Mouse (Mus musculus) spleen, adult 2 months (tissue): ENCODE results near the gene Dock9. TPM values are rescaled to one million over a fixed set of nuclear protein-coding genes. Genes with fewer than 3 reads are reported as not detected.

ENCODE experiments used
- DNase-seq, 2 experiments: peaks; one replicate each; pipeline versions ENCODE4 v3.0.0 to v3.0.0-alpha.2; 2012 to 2021; ENCODE audit warnings: low spot score in 2 of 2, low read depth in 1 of 2
- H3K27ac ChIP-seq: fragments of 200-500 bp; 2 replicates; pipeline ENCODE4 v1.5.1; 2012; ENCODE audit warnings: low read length, inconsistent platforms; ENCODE audit not compliant: insufficient read depth
- H3K27me3 ChIP-seq: fragments of 200-500 bp; 2 replicates; pipeline ENCODE4 v1.6.1; 2012; ENCODE audit warnings: mild to moderate bottlenecking, moderate library complexity, low read length, inconsistent platforms; ENCODE audit not compliant: control insufficient read depth, insufficient read depth
- H3K36me3 ChIP-seq: fragments of 200-500 bp; 2 replicates; pipeline ENCODE4 v1.6.1; 2012; ENCODE audit warnings: mild to moderate bottlenecking, low read length, inconsistent platforms; ENCODE audit not compliant: control insufficient read depth, insufficient read depth
- H3K4me1 ChIP-seq: fragments of 200-500 bp; 2 replicates; pipeline ENCODE4 v1.6.1; 2011; ENCODE audit warnings: inconsistent platforms; ENCODE audit not compliant: control insufficient read depth, insufficient read depth, insufficient read length
- H3K4me3 ChIP-seq: fragments of 200-500 bp; 2 replicates; pipeline ENCODE4 v1.5.1; 2011; ENCODE audit warnings: mild to moderate bottlenecking, inconsistent platforms; ENCODE audit not compliant: insufficient read depth, insufficient read length; ENCODE audit errors: extremely low read depth
- CTCF ChIP-seq: fragments of 200-500 bp; IDR thresholded peaks from 2 replicates; pipeline ENCODE4 v1.5.1; 2011; ENCODE audit warnings: mild to moderate bottlenecking, inconsistent platforms; ENCODE audit not compliant: insufficient read depth, insufficient read length, insufficient replicate concordance; ENCODE audit errors: extremely low read depth
- POLR2A ChIP-seq: fragments of 200-500 bp; IDR thresholded peaks from 2 replicates; pipeline ENCODE4 v1.6.1; 2011; ENCODE audit warnings: low read depth, low read length, inconsistent platforms
- WGBS: fragments of 180-500 bp; shearing (Covaris S2); methylation state at CpG from one replicate; pipeline ENCODE4 v1.1.7; 2018; 5-methylcytosine and 5-hydroxymethylcytosine counted together
- polyA plus RNA-seq: library from polyadenylated mRNA; depleted of rRNA; stranded (reverse); fragments of >200 nt; gene quantifications from 2 replicates; pipeline ENCODE4 v1.2.3, GENCODE M21; 2012

Dock9 gene
- polyA plus RNA-seq, 1 experiment: 7.8 TPM

- no peak for TF ChIP-seq POLR2A
- no peak for TF ChIP-seq CTCF
- DNase-seq: no peak
- Histone ChIP-seq H3K27ac (no peak overlapping the region), H3K4me1 (no peaks in the 10 kb centered on the region), H3K36me3 (no peaks in the 10 kb centered on the region), H3K4me3 (no peak overlapping the region), H3K27me3 (no peaks in the 10 kb centered on the region)
- WGBS: 54% methylated on average over 5 of the region's 5 CpGs
Measured at GRCm38 (mm10) chr14:121516881-121517280, 280.8 kb downstream of the Dock9 start.

- Histone ChIP-seq H3K4me1 (no peaks in the 10 kb centered on the region), H3K36me3 (no peaks in the 10 kb centered on the region), H3K27me3 (peaks cover 3% of the 10 kb centered on the region; the same call in 1 of the 2 replicates), H3K4me3 (no peak overlapping the region), H3K27ac (no peak overlapping the region)
- TF ChIP-seq POLR2A: no peak
- no peak for TF ChIP-seq CTCF
- 90% methylated on average over 2 of the region's 2 CpGs for WGBS
- no peak for DNase-seq
Measured at GRCm38 (mm10) chr14:121508929-121509328, 288.7 kb downstream of the Dock9 start.

- peaks cover 3% of the 10 kb centered on the region; the same call in 1 of the 2 replicates for H3K27me3 ChIP-seq
- 23% methylated on average over 6 of the region's 6 CpGs for WGBS
- H3K4me1 ChIP-seq: no peaks in the 10 kb centered on the region
- no peak for TF ChIP-seq POLR2A
- no peak for TF ChIP-seq CTCF
- no peak overlapping the region for H3K4me3 ChIP-seq
- H3K27ac ChIP-seq: no peak overlapping the region
- DNase-seq: no peak
- no peaks in the 10 kb centered on the region for H3K36me3 ChIP-seq
Measured at GRCm38 (mm10) chr14:121506336-121506735, 291.3 kb downstream of the Dock9 start.

- no peak for TF ChIP-seq CTCF
- no peak for TF ChIP-seq POLR2A
- no peaks in the 10 kb centered on the region for H3K36me3 ChIP-seq
- no peak for DNase-seq
- no peak overlapping the region for H3K27ac ChIP-seq
- H3K4me1 ChIP-seq: no peaks in the 10 kb centered on the region
- no peak overlapping the region for H3K4me3 ChIP-seq
- 66% methylated on average over 9 of the region's 9 CpGs for WGBS
- peaks cover 3% of the 10 kb centered on the region; the same call in 1 of the 2 replicates for H3K27me3 ChIP-seq
Measured at GRCm38 (mm10) chr14:121505485-121505860, 292.2 kb downstream of the Dock9 start.

- Histone ChIP-seq H3K36me3 (no peaks in the 10 kb centered on the region), H3K27me3 (peaks cover 3% of the 10 kb centered on the region; the same call in 1 of the 2 replicates), H3K27ac (no peak within 1 kb of the TSS), H3K4me1 (no peaks in the 10 kb centered on the region), H3K4me3 (no peak within 1 kb of the TSS)
- no peak for DNase-seq
- TF ChIP-seq POLR2A (no peak), CTCF (no peak)
- 24% methylated on average over 33 of the region's 33 CpGs for WGBS
Measured at GRCm38 (mm10) chr14:121504781-121505484, 292.7 kb downstream of the Dock9 start, which contains the start of gene Slc15a1. Slc15a1 (minus strand) TSS chr14:121505252.

GRCm38 (mm10) chr14:121500577-121500976 is 297.1 kb downstream of the Dock9 start:
- H3K4me1 ChIP-seq: no peaks in the 10 kb centered on the region
- H3K27ac ChIP-seq: no peak overlapping the region
- 78% methylated on average over 2 of the region's 2 CpGs for WGBS
- H3K36me3 ChIP-seq: no peaks in the 10 kb centered on the region
- TF ChIP-seq POLR2A: no peak
- no peak for TF ChIP-seq CTCF
- peaks cover 3% of the 10 kb centered on the region; the same call in 1 of the 2 replicates for H3K27me3 ChIP-seq
- DNase-seq: no peak
- H3K4me3 ChIP-seq: no peak overlapping the region

- H3K27ac ChIP-seq: no peak overlapping the region
- no peak overlapping the region for H3K4me3 ChIP-seq
- H3K36me3 ChIP-seq: no peaks in the 10 kb centered on the region
- WGBS: 9% methylated on average over 1 of the region's 1 CpGs
- H3K27me3 ChIP-seq: no peaks in the 10 kb centered on the region; the same call in 1 of the 2 replicates
- no peak for DNase-seq
- no peaks in the 10 kb centered on the region for H3K4me1 ChIP-seq
- no peak for TF ChIP-seq CTCF
- no peak for TF ChIP-seq POLR2A
Measured at GRCm38 (mm10) chr14:121499769-121500168, 297.9 kb downstream of the Dock9 start.
